Mouse (Mus musculus): Measurements from ENCODE around the gene Atpif1. TPM values are rescaled to one million over a fixed set of nuclear protein-coding genes. Genes with fewer than 3 reads are reported as not detected.
"Not testable (repeated sequence)": the region's sequence is repeated elsewhere in the genome, so short reads cannot be mapped to it uniquely, and the experiment has no call there.

Gene Atpif1
- total RNA-seq, 2 experiments from 2014 or later = 584 to 591 TPM

DNA sequence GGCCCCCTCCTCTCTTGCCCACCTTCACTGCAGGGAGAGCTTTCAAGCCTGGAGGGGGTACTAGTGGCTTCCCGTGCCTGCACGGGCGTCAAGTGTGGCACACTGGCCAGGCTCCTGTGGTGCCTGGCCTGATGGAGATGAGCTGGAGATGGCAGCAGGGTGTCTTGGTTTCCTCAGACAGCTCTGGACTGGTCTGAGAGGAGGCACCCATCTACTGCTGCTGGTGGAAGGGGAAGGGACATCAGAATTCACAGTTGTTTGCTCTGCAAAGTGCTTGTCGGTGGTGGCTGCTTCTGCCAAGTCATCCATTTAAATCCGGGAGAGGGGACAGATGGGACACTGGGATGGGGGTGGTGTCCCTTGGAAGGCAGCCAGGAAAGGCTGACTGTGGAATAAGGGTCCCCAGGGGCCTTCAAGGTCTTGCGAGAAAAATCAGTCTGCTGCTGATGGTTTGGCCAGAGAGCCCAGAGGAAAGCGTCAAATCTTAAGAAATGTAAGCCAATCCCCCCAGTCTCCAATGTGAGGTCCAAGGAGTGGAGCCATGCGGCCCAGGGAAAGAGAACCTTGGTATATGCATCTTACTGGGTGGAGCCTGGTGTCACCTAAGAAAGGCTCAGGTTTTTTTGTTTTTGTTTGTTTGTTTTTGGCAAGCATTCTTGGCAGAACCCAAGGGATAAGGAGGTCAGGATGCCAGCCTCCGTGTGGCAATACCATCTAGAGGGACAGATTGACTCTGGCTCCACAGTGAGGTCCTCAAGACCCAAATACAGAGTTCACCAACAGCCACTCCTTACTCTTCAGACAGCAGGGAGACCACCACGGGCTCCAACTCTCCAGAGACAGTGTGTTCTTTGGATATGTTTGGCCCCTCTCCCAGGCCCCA lies 41.0 kb downstream of the Atpif1 start:
- peak; percentile 22 to 26 for DNase-seq (ENCODE audit: low spot score in 2 of 2)

DNA sequence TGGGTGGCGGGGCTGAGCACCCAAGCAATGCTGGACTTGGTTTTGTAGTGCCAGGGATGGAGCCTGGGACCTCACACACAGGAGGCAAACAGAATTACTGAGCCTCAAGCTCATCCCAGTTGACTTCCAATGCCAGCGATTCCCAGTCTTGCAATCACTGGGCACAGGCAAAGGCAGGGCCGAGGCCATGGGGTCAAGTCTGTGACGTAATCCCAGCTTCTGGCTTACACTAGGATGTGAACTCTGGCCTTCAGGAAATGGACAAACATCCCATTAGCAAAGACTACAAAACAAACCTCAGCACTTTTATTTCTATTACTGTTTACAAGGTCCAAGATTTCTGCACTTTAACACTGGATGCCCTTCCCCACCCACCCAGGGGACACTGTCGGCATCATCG lies 41.7 kb downstream of the Atpif1 start:
- DNase-seq (ENCODE audit: low spot score in 2 of 2) = no peak

DNA sequence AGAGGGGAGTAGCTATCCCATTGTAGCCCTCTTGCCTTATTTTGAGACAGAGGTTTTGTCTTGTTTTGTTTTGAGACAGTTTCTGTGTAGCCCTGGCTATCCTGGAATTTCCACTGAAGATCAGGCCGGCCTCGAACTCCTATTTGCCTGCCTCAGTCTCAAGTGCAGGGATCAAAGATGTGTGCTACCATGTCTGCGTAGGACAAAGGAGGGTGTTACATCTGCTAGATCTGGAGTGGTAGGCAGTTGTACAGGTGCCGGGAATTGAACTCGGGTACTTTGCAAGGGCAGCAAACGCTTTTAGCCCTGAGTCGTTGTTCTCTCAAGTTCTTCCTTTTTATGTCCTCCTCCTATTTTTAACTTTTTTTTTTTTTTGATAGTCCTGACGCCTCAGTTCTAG lies 42.4 kb downstream of the Atpif1 start:
- DNase-seq (ENCODE audit: low spot score in 2 of 2) = no peak

DNA sequence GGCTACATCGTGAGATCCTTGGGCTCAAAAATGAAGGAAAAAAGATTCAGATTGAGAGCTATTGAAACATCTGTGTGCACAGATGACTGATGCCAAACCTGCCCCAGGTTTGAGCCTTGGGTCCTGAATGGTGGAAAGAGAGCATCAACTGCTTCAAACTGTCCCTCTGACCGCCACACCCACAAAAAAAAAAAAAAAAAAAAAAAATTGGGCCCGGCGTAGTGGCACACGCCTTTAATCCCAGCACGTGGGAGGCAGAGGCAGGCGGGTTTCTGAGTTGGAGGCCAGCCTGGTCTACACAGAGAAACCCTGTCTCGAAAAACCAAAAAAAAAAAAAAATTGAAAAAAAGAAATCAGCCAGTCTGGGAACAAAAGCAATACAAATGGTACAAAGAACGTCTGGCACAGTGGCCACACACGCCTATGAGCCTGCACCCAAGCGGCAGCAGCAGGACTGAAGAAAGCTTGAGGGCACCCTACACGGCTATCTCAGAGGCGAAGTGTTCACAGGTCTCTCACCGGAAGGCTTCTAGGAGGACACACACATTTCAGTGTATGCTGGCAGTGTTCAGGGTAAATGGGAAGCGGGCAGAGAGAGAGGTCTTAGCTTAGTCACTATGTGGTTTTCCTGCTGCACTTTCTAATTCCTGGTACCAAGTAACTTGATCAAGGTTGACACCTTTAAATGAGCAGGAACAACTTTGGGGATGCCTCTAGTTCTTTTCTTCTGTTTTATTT lies 43.0 kb downstream of the Atpif1 start:
- DNase-seq (ENCODE audit: low spot score in 2 of 2) = no peak

DNA sequence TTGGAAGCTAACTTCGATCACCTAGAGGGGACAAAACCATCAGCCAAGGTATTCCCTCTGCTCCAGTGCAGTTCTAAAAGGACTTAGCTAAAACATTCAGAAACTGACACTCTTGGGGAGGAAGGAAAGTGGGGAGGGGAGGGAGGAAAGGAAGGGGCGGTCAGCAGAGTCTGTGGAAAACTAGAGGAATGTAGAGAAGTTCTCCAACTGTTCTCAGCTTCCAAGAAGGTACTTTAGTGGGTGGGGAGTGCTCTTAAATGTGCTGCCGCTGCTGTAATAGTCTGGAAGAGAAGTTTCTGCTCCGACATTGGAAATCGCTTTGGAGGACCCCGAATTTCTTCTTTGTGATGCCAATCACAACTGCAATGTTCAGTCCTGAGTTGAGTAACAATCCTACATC lies 44.5 kb downstream of the Atpif1 start:
- no peak for DNase-seq (ENCODE audit: low spot score in 2 of 2)

DNA sequence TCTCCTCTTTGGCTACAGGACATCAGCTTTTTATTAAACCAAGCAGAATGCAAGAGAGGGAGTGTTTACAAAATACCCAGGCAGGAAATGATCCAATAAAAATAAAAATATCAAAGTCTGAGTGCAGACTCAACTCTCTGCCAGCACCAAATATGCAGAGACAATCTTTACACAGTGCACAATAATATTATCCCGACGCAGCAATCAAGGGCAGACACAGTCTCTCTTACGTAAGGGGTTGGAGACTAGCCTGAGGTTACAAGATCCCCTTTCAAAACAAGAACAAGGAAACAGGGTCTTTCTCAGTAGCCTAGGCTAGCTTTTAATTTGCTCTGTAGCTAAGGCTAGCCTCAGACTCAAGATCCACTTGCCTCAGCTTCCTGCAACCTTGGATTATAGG lies 44.9 kb downstream of the Atpif1 start:
- no peak for DNase-seq (ENCODE audit: low spot score in 2 of 2)

DNA sequence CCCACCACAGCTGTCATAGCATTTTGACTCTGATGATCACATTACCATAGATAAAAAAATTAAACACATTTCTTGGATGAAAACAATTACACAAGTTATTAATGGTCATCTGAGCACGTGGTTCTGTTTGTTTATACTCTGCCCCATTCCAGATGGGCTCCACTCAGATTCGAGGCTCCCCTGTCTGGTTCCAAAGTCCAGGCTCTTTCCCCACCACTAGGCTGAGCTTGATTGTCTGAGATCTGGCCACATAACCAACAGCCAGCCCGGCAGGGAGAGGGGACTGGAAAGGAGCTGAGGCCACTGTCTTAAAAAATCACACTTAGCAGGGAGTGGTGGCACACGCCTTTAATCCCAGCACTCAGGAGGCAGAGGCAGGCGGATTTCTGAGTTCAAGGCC lies 48.6 kb downstream of the Atpif1 start:
- no peak for DNase-seq (ENCODE audit: low spot score in 2 of 2)

DNA sequence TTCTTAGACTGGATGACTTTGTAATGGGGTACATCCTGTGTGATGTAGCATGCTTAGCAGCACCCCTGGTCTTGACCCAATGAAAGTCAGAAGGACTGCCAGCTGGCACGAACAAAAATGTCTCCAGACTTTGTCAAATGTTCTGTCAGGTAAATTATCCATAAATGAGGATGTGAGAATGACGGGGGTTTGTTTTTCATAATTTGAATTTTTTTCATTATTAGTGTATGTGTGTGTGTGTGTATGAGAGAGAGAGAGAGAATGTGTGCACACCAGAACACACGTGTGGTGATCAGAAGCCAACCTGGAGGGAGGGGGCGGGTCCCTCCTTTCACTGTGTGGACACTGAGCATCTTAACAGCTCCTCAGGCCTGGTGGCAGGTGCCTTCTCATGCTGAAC lies 49.2 kb downstream of the Atpif1 start:
- no peak for DNase-seq (ENCODE audit: low spot score in 2 of 2)

DNA sequence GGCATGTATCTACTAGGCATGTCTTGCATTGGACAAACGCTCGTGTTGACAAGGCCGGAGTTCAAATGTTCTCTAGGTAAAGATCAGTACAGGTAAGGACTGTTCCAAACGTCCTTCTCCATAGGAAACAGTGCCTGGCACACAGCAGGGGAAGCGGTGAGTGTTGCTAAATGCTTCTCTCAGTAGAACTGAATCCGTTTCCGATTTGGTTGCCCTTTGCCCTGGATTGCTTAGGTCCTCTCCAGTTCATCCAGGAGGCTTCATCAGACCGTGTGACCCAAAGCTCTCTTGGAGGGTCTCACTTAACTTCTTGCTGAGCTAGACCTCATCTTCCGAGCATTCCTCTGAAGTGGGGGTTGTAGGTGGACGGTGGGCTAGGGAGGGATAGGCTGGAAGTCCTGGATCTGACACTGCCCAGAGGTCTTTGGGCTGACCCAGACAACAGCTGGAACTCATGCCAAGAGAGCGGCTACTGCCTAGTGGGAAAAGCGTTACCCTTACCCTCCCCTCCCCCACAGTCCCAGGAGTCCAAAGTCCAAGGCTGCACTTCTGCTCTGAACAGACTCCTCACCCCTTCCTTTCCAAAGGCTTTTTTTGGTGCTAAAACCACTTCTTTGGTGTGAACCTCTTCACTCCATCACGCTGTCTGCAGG lies 50.4 kb downstream of the Atpif1 start:
- no peak for DNase-seq (ENCODE audit: low spot score in 2 of 2)

DNA sequence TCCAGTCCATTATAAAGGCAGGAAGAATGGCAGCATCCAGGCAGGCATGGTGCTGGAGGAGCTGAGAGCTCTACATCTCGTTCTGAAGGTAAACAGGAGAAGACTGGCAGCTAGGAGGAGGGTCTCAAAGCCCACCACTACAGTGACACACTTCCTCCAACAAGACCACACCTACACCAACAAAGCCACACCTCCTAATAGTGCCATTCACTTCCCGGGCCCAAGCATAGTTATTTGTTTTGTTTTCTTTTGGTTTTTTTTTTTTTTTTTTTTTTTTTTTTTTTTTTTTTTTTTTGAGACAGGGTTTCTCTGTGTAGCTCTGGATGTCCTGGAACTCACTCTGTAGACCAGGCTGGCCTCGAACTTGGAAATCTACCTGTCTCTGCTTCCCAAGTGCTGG lies 51.4 kb downstream of the Atpif1 start:
- DNase-seq (ENCODE audit: low spot score in 2 of 2) = not testable (repeated sequence)

Other genes starting within 250 kb of the Atpif1 start
- gene Rab42, start 230.3 kb downstream of the Atpif1 start, total RNA-seq (2021) = 1 to 10 TPM in 1 of 2 experiments, under 1 TPM in 1; 0.72 to 1.5 TPM
- 10 to 100 TPM; 19.3 to 22.3 TPM for gene Trnau1ap, start 204.1 kb downstream of the Atpif1 start, total RNA-seq (2021)
- 10 to 100 TPM; 12.5 to 13.0 TPM for gene Rcc1, start 180.1 kb downstream of the Atpif1 start, total RNA-seq (2021)
- gene Phactr4, start 111.2 kb downstream of the Atpif1 start, total RNA-seq (2021) = 10 to 100 TPM in 1 of 2 experiments, 1 to 10 TPM in 1; 9.3 to 10.5 TPM
- 1 to 10 TPM; 6.6 to 7.9 TPM for gene Med18, start 69.7 kb downstream of the Atpif1 start, total RNA-seq (2021)
- gene Sesn2, start 23.2 kb downstream of the Atpif1 start, total RNA-seq (2021) = 10 to 100 TPM; 14.3 to 17.9 TPM
- gene Dnajc8, start 1.9 kb upstream of the Atpif1 start, total RNA-seq (2021) = 10 to 100 TPM; 83.2 to 84.5 TPM
- gene Ptafr, start 30.4 kb upstream of the Atpif1 start, total RNA-seq (2021) = 1 to 10 TPM; 1.4 TPM
- 10 to 100 TPM; 21.2 to 25.8 TPM for gene Eya3, start 105.3 kb upstream of the Atpif1 start, total RNA-seq (2021)
- 1 to 10 TPM; 1.7 to 2.3 TPM for gene Xkr8, start 198.9 kb upstream of the Atpif1 start, total RNA-seq (2021)
- gene Smpdl3b, start 223.6 kb upstream of the Atpif1 start, total RNA-seq (2021) = 1 to 10 TPM; 1.0 to 1.2 TPM
- gene Rpa2, start 234.7 kb upstream of the Atpif1 start, total RNA-seq (2021) = 10 to 100 TPM; 11.6 to 13.4 TPM